ENCODE assay signal across 8 mouse cellular contexts in the genomic region with DNA sequence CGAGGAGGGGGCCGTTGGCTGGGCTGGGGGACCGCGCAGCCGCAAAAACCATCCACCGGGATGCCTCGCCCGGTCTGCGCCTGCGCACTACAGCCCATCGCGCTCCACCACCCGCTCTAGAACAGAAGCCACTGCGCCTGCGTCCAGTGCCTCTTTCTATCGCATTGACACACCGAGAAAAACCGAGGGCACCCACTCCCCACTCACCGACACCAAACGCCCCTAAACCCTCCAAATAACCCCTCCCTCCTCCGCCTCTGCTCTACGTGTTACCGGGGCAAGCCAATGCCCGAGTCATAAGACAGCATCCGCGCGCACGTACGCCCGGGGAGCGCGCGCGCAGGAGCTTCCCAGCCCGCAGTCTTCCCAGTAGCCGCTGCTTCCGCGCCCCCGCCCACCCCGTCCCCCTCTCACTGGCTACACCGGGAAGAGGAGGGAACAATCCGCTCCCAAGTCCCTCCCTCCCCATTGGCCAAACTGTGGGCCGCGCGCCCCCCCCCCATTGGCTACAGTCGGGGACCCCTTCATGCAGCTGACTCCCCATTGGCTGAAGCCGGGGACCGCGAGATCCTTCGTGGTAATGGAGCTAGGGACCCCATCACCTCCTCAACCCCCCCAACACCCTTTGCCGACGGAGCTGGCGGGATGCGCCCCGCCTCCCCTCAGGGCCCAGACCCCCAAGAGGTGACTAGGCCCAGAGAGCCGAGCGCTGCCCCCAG. TPM values are rescaled to one million over a fixed set of nuclear protein-coding genes. Genes with fewer than 3 reads are reported as not detected.
DNase-seq lines count a peak whose midpoint lies in the region; ATAC-seq and TF ChIP-seq lines count a peak whose summit lies in the region.

No protein-coding gene starts in this region.

- H3ac ChIP-seq in C2C12 (ENCODE audit: control insufficient read depth, insufficient read length, low read depth): peak overlapping the region; percentile 99

- no peak for TF ChIP-seq CTCF in C2C12 (IDR thresholded peaks at IDR 0.05; ENCODE audit: control insufficient read depth, insufficient read depth, insufficient read length)
- no peak for TF ChIP-seq CTCF in embryonic fibroblast, embryonic 13.5 days (IDR thresholded peaks at IDR 0.05; ENCODE audit: borderline replicate concordance, insufficient read depth, low read length)

- peak; percentile 91 for ATAC-seq in kidney, embryonic 15.5 days (replicated peaks; ENCODE audit: low FRiP score)

- no peaks in the 10 kb centered on the region for H3K27me3 ChIP-seq in C2C12 (ENCODE audit: control insufficient read depth, insufficient read depth, insufficient read length)
- H3K27me3 ChIP-seq in heart, embryonic 10.5 days (ENCODE audit: insufficient read depth, poor library complexity, severe bottlenecking): no peaks in the 10 kb centered on the region
- no peaks in the 10 kb centered on the region for H3K27me3 ChIP-seq in kidney, embryonic 15.5 days

- no peaks in the 10 kb centered on the region for H3K9me3 ChIP-seq in heart, embryonic 10.5 days
- no peaks in the 10 kb centered on the region for H3K9me3 ChIP-seq in kidney, embryonic 15.5 days (replicated peaks)

- H3K4me1 ChIP-seq in embryonic fibroblast, embryonic 13.5 days (ENCODE audit: control insufficient read depth, insufficient read depth, low read length): no peaks in the 10 kb centered on the region
- peaks cover 11% of the 10 kb centered on the region; the same call in 1 of the 2 replicates for H3K4me1 ChIP-seq in heart, embryonic 10.5 days
- peaks cover 18% of the 10 kb centered on the region for H3K4me1 ChIP-seq in kidney, embryonic 15.5 days

- TF ChIP-seq POLR2A in embryonic fibroblast, embryonic 13.5 days (IDR thresholded peaks at IDR 0.05; ENCODE audit: low read depth, low read length): peak; percentile 53

- DNase-seq in brain, adult 2 months (ENCODE audit: low read depth, low spot score): peak; percentile 98
- DNase-seq in heart, embryonic 10.5 days (ENCODE audit: low spot score): peak; percentile 99
- DNase-seq in liver: peak; percentile 96
- DNase-seq in monocyte, adult 2 months (ENCODE audit: low read depth in 1 of 2, low spot score in 2 of 2): peak; percentile 48 to 78
- DNase-seq in spleen, postnatal 14 days (ENCODE audit: low spot score in 2 of 2): peak; percentile 83 to 85

- peak overlapping the region; percentile 98 for H3K27ac ChIP-seq in embryonic fibroblast, embryonic 13.5 days (ENCODE audit: insufficient read depth, low read length)
- peak overlapping the region; percentile 100 for H3K27ac ChIP-seq in heart, embryonic 10.5 days
- peak overlapping the region; percentile 100 for H3K27ac ChIP-seq in kidney, embryonic 15.5 days

- H3K4me2 ChIP-seq in kidney, embryonic 15.5 days: peak overlapping the region; percentile 63

- peaks cover 40% of the 10 kb centered on the region for H3K36me3 ChIP-seq in C2C12 (ENCODE audit: control insufficient read depth, insufficient read depth)
- H3K36me3 ChIP-seq in heart, embryonic 10.5 days: peaks cover 41% of the 10 kb centered on the region
- peaks cover 41% of the 10 kb centered on the region for H3K36me3 ChIP-seq in kidney, embryonic 15.5 days

- H3K4me3 ChIP-seq in C2C12 (ENCODE audit: insufficient read depth, poor library complexity, severe bottlenecking): peak overlapping the region; percentile 96
- peak overlapping the region; percentile 99 for H3K4me3 ChIP-seq in embryonic fibroblast, embryonic 13.5 days (ENCODE audit: insufficient read depth, low read length)
- H3K4me3 ChIP-seq in heart, embryonic 10.5 days: peak overlapping the region; percentile 100
- H3K4me3 ChIP-seq in kidney, embryonic 15.5 days (replicated peaks): peak overlapping the region; percentile 100

- under 1% methylated on average over 53 of the region's 57 CpGs for WGBS in heart, embryonic 10.5 days
- under 1% methylated on average over 54 of the region's 57 CpGs for WGBS in kidney, embryonic 15.5 days

- H3K9ac ChIP-seq in kidney, embryonic 15.5 days: peak overlapping the region; percentile 100

- H3K79me3 ChIP-seq in C2C12 (ENCODE audit: low read depth): peaks cover 35% of the 10 kb centered on the region

- H3K79me2 ChIP-seq in C2C12 (ENCODE audit: control insufficient read depth, insufficient read depth): peaks cover 55% of the 10 kb centered on the region

TF ChIP-seq in C2C12, 6 proteins besides CTCF, POLR2A, EP300 and RAD21:
- TF ChIP-seq USF1 (IDR thresholded peaks at IDR 0.05; ENCODE audit: low read depth): no peak
- no peak for TF ChIP-seq CEBPB (IDR thresholded peaks at IDR 0.05; ENCODE audit: low read depth)
- TF ChIP-seq MYOD1 (IDR thresholded peaks at IDR 0.05; ENCODE audit: control insufficient read depth, insufficient read length, low read depth): no peak
- TF ChIP-seq FOSL1 (IDR thresholded peaks at IDR 0.05; ENCODE audit: insufficient read depth, low read length, poor library complexity, severe bottlenecking): no peak
- TF ChIP-seq MYOG (IDR thresholded peaks at IDR 0.05; ENCODE audit: control insufficient read depth, extremely low read depth, insufficient read length): no peak

RNA-seq across cellular contexts. Expression of gene Atxn2l, which starts 1.1 kb away (rescaled TPM):
- polyA plus RNA-seq in C2C12 (2012; fragmentation: generic; extraction: Trizol): 73.0 TPM
- polyA plus RNA-seq in embryonic fibroblast, embryonic 13.5 days (2011; ENCODE audit: insufficient read length, low read depth, missing spikeins): 131 and 149 TPM in 2 replicates
- 43.6 and 52.3 TPM in 2 replicates for polyA plus RNA-seq in heart, embryonic 10.5 days (2016; fragmentation: Nextera tagmentation; extraction: Ambion mirVana)
- 49.3 and 51.7 TPM in 2 replicates for polyA plus RNA-seq in kidney, embryonic 15.5 days (2015; fragmentation: Nextera tagmentation; extraction: Ambion mirVana)

RNA-seq across cellular contexts. Expression of gene Tufm, which starts 15.0 kb away (rescaled TPM):
- 200 TPM for polyA plus RNA-seq in C2C12 (2012; fragmentation: generic; extraction: Trizol)
- 71.4 and 77.9 TPM in 2 replicates for polyA plus RNA-seq in embryonic fibroblast, embryonic 13.5 days (2011; ENCODE audit: insufficient read length, low read depth, missing spikeins)
- polyA plus RNA-seq in heart, embryonic 10.5 days (2016; fragmentation: Nextera tagmentation; extraction: Ambion mirVana): 199 and 204 TPM in 2 replicates
- polyA plus RNA-seq in kidney, embryonic 15.5 days (2015; fragmentation: Nextera tagmentation; extraction: Ambion mirVana): 154 and 156 TPM in 2 replicates

RNA-seq across cellular contexts. Expression of gene Sh2b1, which starts 27.0 kb away (rescaled TPM):
- 36.9 TPM for polyA plus RNA-seq in C2C12 (2012; fragmentation: generic; extraction: Trizol)
- 27.7 and 31.3 TPM in 2 replicates for polyA plus RNA-seq in embryonic fibroblast, embryonic 13.5 days (2011; ENCODE audit: insufficient read length, low read depth, missing spikeins)
- polyA plus RNA-seq in heart, embryonic 10.5 days (2016; fragmentation: Nextera tagmentation; extraction: Ambion mirVana): 46.3 and 47.1 TPM in 2 replicates
- polyA plus RNA-seq in kidney, embryonic 15.5 days (2015; fragmentation: Nextera tagmentation; extraction: Ambion mirVana): 52.7 and 56.0 TPM in 2 replicates

RNA-seq across cellular contexts. Expression of gene Atp2a1, which starts 39.3 kb away (rescaled TPM):
- polyA plus RNA-seq in C2C12 (2012; fragmentation: generic; extraction: Trizol): 2.2 TPM
- not detected in 2 replicates for polyA plus RNA-seq in embryonic fibroblast, embryonic 13.5 days (2011; ENCODE audit: insufficient read length, low read depth, missing spikeins)
- polyA plus RNA-seq in heart, embryonic 10.5 days (2016; fragmentation: Nextera tagmentation; extraction: Ambion mirVana): 6.8 and 9.5 TPM in 2 replicates
- 13.4 and 25.1 TPM in 2 replicates for polyA plus RNA-seq in kidney, embryonic 15.5 days (2015; fragmentation: Nextera tagmentation; extraction: Ambion mirVana)

Comparison
In these comparisons a context has a peak if more than half of its experiments do, and no peak if none do; other contexts are left out.
1. Peak in every context shown above with its lines: DNase-seq, ATAC-seq, H3K4me3 ChIP-seq and H3K27ac ChIP-seq.